Comparison of ENCODE assay signal across 27 mouse cellular contexts in genomic region chr7:30235625-30236024, GRCm38 (mm10). TPM values are rescaled to one million over a fixed set of nuclear protein-coding genes. Genes with fewer than 3 reads are reported as not detected.
"Had no signal": no experiment of that assay in that cellular context is flagged by ENCODE, and none has a peak within 500 bp of the region (broad histone marks: within the 10 kb centered on the region; RNA-seq: fewer than 3 reads in every experiment).

Gene Ovol3 (minus strand): TSS chr7:30235725.

- H3K4me3 ChIP-seq: limb, embryonic 12.5 days; limb, embryonic 15.5 days; liver, embryonic 12.5 days; liver, embryonic 15.5 days; midbrain, embryonic 10.5 days; midbrain, embryonic 15.5 days; neural tube, embryonic 12.5 days; neural tube, embryonic 15.5 days; stomach, embryonic 15.5 days had no signal

- H3K27ac ChIP-seq: limb, embryonic 12.5 days; limb, embryonic 15.5 days; liver, embryonic 12.5 days; liver, embryonic 15.5 days; midbrain, embryonic 10.5 days; midbrain, embryonic 15.5 days; neural tube, embryonic 12.5 days; neural tube, embryonic 15.5 days; stomach, embryonic 15.5 days had no signal

- ATAC-seq: intestine, embryonic 16.5 days; liver, embryonic 12.5 days; midbrain, embryonic 15.5 days had no signal

- H3K9me3 ChIP-seq: limb, embryonic 12.5 days; limb, embryonic 15.5 days; liver, embryonic 12.5 days; liver, embryonic 15.5 days; midbrain, embryonic 10.5 days; midbrain, embryonic 15.5 days; neural tube, embryonic 12.5 days; neural tube, embryonic 15.5 days; stomach, embryonic 15.5 days had no signal

- H3K9ac ChIP-seq: limb, embryonic 12.5 days; limb, embryonic 15.5 days; liver, embryonic 12.5 days; liver, embryonic 15.5 days; midbrain, embryonic 15.5 days; neural tube, embryonic 12.5 days; neural tube, embryonic 15.5 days; stomach, embryonic 15.5 days had no signal

- H3K27me3 ChIP-seq: limb, embryonic 12.5 days; limb, embryonic 15.5 days; liver, embryonic 12.5 days; liver, embryonic 15.5 days; midbrain, embryonic 15.5 days; neural tube, embryonic 12.5 days; neural tube, embryonic 15.5 days; stomach, embryonic 15.5 days had no signal

- DNase-seq: kidney, adult 18-20 months; kidney, postnatal 10 days; kidney, postnatal 36 days; left cerebral cortex, postnatal 4 days; lung, adult 2 months; lung, postnatal 14 days; lung, postnatal 4 days; right cerebral cortex, adult 18-20 months; right cerebral cortex, postnatal 25 days; spleen, adult 18-20 months; thymus, postnatal 25 days had no signal

- H3K4me2 ChIP-seq: limb, embryonic 12.5 days; limb, embryonic 15.5 days; liver, embryonic 12.5 days; liver, embryonic 15.5 days; midbrain, embryonic 15.5 days; neural tube, embryonic 12.5 days; neural tube, embryonic 15.5 days; stomach, embryonic 15.5 days had no signal

RNA-seq across cellular contexts. Expression of gene Ovol3, which starts in this region (rescaled TPM):
- total RNA-seq: layer of hippocampus, adult 8-10 months; layer of hippocampus, postnatal 14 days; left cerebral cortex, adult 8-10 months; left cerebral cortex, postnatal 14 days; left cerebral cortex, postnatal 4 days had no signal
- polyA plus RNA-seq: intestine, embryonic 16.5 days; kidney, embryonic 14.5 days; limb, embryonic 12.5 days; liver, embryonic 12.5 days; liver, embryonic 15.5 days; lung, adult 2 months; lung, embryonic 16.5 days; midbrain, embryonic 10.5 days; midbrain, embryonic 15.5 days; neural tube, embryonic 12.5 days; neural tube, embryonic 15.5 days; stomach, embryonic 15.5 days had no signal
